Mouse (Mus musculus) heart, adult 2 months (tissue): ENCODE data around the gene Fxyd2.

Experiments used
- CTCF ChIP-seq: fragments of 200-600 bp; IDR thresholded peaks from 2 replicates; pipeline ENCODE4 v1.8.1; 2022; ENCODE audit warnings: antibody characterized with exemption, mild to moderate bottlenecking, moderate library complexity
- EP300 ChIP-seq: fragments of 200-500 bp; IDR thresholded peaks from 2 replicates; pipeline ENCODE4 v1.6.1; 2011; ENCODE audit warnings: low read depth, low read length, control low read depth; ENCODE audit not compliant: insufficient read depth
- POLR2A ChIP-seq: fragments of 200-500 bp; IDR thresholded peaks from 2 replicates; pipeline ENCODE4 v1.6.1; 2011; ENCODE audit warnings: mild to moderate bottlenecking, low read depth, low read length, control low read depth; ENCODE audit not compliant: insufficient read depth

- TF ChIP-seq CTCF (no peak), EP300 (no peak), POLR2A (no peak)
Measured at GRCm38 (mm10) chr9:45429951-45430697, 30.7 kb downstream of the Fxyd2 start.
